Mouse (Mus musculus): ENCODE results near the gene Olfml2b. TPM values are rescaled to one million over a fixed set of nuclear protein-coding genes. Genes with fewer than 3 reads are reported as not detected.

The Olfml2b gene
- polyA plus RNA-seq (2015; fragmentation: Nextera tagmentation; extraction: Ambion mirVana), result 3.7 and 4.9 TPM in 2 replicates

DNA sequence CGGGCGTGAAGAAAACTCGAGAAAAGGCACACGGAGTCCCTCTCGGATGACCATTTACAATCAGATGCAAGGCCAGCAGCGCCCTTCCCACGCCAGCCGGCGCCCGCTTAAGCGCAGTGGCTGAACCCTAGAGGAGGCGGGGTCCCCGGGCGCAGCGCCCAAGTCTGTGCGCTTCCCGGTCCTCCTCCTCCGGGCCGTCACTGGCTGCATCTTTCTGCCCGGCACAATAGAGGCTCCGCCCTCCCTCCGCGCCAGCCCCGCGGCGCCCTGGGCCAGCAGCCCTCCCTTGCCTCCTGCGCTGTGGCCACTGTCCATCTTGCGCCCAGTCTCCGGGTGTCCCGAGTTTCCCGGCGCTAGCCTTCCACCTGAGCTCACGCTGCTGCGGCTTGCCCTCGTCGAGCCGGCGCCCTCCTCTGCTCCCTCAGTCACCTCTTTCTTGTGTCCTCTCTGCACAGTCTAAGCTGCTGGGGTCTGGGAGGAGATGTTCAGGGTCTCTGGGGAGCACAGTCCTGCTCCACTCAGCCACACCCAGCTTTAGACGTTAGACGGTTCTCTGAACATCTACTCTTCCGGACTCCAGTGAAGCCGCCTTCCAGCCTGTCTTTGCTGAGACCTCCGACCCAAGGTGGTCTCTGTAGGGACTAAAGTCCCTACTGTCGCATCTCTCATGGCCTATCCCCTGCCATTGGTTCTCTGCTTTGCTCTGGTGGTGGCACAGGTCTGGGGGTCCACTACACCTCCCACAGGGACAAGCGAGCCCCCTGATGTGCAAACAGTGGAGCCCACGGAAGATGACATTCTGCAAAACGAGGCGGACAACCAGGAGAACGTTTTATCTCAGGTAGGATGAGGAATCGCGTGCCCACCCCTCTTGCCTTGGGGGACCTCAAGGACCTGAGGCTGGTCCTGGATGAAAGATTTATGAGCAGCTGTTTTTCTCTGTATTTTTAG, at the start of gene Olfml2b:
TSS of gene Olfml2b (plus strand) at position 278 of the 951 bp plus-strand sequence.

Other genes starting within 250 kb of the Olfml2b start
- 14.5 and 16.4 TPM in 2 replicates for gene Nos1ap, start 54.7 kb upstream of the Olfml2b start, polyA plus RNA-seq (2015; fragmentation: Nextera tagmentation; extraction: Ambion mirVana)
- 6.4 and 6.7 TPM in 2 replicates for gene Atf6, start 223.2 kb downstream of the Olfml2b start, polyA plus RNA-seq (2015; fragmentation: Nextera tagmentation; extraction: Ambion mirVana)
- gene Gm26620, start 240.5 kb downstream of the Olfml2b start, polyA plus RNA-seq (2015; fragmentation: Nextera tagmentation; extraction: Ambion mirVana), result 1.1 and 1.5 TPM in 2 replicates
- gene Dusp12, start 241.0 kb downstream of the Olfml2b start, polyA plus RNA-seq (2015; fragmentation: Nextera tagmentation; extraction: Ambion mirVana), result 35.1 and 41.5 TPM in 2 replicates